Mouse (Mus musculus): ENCODE measurements around the gene Fam198a. TPM values are rescaled to one million over a fixed set of nuclear protein-coding genes. Genes with fewer than 3 reads are reported as not detected.
A peak's percentile ranks its signal among the peaks of the same experiment; 100 is the strongest.

Gene Fam198a
- polyA plus RNA-seq, 1 experiment from 2014 or later = 2.6 TPM

GRCm38 (mm10) chr9:121997010-121997409 lies 46.2 kb downstream of the Fam198a start, which contains the start of gene Pomgnt2:
Gene Pomgnt2 (minus strand): TSS chr9:121997110.
- Histone ChIP-seq H3K27me3 (ENCODE audit: control insufficient read depth, insufficient read depth, low read depth, low read length) (no peaks in the 10 kb centered on the region; the same call in 1 of the 2 replicates), H3K4me2 (ENCODE audit: low read length) (peak within 1 kb of the TSS; percentile 84; the same call in 1 of the 2 replicates), H3K9me3 (replicated peaks; ENCODE audit: control insufficient read depth, low read length, poor library complexity, severe bottlenecking) (no peaks in the 10 kb centered on the region), H3K9ac (ENCODE audit: low read depth, low read length) (no peak within 1 kb of the TSS; the same call in 1 of the 2 replicates), H3K4me3 (ENCODE audit: low read depth, low read length) (peak within 1 kb of the TSS; percentile 91), H3K36me3 (ENCODE audit: control insufficient read depth, insufficient read depth, low read length) (no peaks in the 10 kb centered on the region), H3K27ac (ENCODE audit: low read length) (no peak within 1 kb of the TSS), H3K4me1 (ENCODE audit: control insufficient read depth, insufficient read depth, low read length) (peaks cover 20% of the 10 kb centered on the region)
- ATAC-seq = no peak

DNA sequence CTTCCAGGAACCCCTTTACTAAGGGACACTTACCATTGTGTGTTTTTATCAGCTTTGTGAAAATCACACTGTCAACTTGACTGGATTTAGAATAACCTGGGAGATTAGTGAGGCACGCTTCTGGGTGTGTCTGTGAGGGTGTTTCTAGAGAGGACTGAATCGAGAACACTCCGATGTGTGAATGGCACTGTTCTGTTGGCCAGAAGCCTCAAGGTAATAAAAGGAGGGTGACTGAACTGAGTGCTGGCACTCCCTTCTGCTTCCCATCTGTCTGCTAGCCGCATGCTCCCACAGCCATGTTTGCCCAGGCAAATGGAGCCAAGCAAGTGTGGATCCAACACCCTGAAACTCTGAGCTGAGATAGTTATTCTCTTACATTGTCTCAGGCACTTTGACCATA lies 47.2 kb downstream of the Fam198a start:
- WGBS = 86% methylated on average over 4 of the region's 4 CpGs
- no peak overlapping the region for H3K4me2 ChIP-seq (ENCODE audit: low read length)
- no peaks in the 10 kb centered on the region for H3K36me3 ChIP-seq (ENCODE audit: control insufficient read depth, insufficient read depth, low read length)
- H3K4me1 ChIP-seq (ENCODE audit: control insufficient read depth, insufficient read depth, low read length) = peaks cover 18% of the 10 kb centered on the region
- no peak overlapping the region for H3K4me3 ChIP-seq (ENCODE audit: low read depth, low read length)
- H3K27me3 ChIP-seq (ENCODE audit: control insufficient read depth, insufficient read depth, low read depth, low read length) = no peaks in the 10 kb centered on the region; the same call in 1 of the 2 replicates
- no peak overlapping the region for H3K9ac ChIP-seq (ENCODE audit: low read depth, low read length)
- H3K27ac ChIP-seq (ENCODE audit: low read length) = no peak overlapping the region
- no peaks in the 10 kb centered on the region for H3K9me3 ChIP-seq (replicated peaks; ENCODE audit: control insufficient read depth, low read length, poor library complexity, severe bottlenecking)
- ATAC-seq = no peak

GRCm38 (mm10) chr9:122006175-122006574 lies 55.4 kb downstream of the Fam198a start:
- Histone ChIP-seq H3K27ac (ENCODE audit: low read length) (no peak overlapping the region), H3K4me2 (ENCODE audit: low read length) (no peak overlapping the region), H3K9ac (ENCODE audit: low read depth, low read length) (no peak overlapping the region), H3K4me1 (ENCODE audit: control insufficient read depth, insufficient read depth, low read length) (peaks cover 13% of the 10 kb centered on the region), H3K9me3 (replicated peaks; ENCODE audit: control insufficient read depth, low read length, poor library complexity, severe bottlenecking) (no peaks in the 10 kb centered on the region), H3K27me3 (ENCODE audit: control insufficient read depth, insufficient read depth, low read depth, low read length) (no peaks in the 10 kb centered on the region), H3K4me3 (ENCODE audit: low read depth, low read length) (no peak overlapping the region), H3K36me3 (ENCODE audit: control insufficient read depth, insufficient read depth, low read length) (no peaks in the 10 kb centered on the region)
- 94% methylated on average over 2 of the region's 2 CpGs for WGBS
- no peak for ATAC-seq

DNA sequence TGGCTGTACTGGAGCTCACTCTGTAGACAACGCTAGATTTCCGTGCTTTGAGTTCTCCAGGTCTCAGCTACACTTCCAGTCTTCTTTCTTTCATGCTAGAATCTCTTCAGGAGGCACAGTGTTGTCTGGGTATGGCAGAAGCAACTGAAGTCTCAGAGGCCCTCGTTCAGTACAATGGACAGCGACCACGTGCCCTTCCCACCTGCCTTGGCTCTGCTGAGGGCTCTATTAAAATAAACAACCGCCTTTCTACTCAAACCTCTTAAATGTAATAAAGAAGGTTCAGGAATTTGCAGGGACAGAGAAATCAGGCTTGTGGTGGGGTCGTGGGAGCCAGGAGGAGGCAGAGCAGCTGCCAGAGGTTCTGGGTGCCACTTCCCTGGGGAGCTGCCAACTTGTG lies 55.8 kb downstream of the Fam198a start:
- ATAC-seq = no peak
- no peak overlapping the region for H3K4me2 ChIP-seq (ENCODE audit: low read length)
- no peak overlapping the region for H3K4me3 ChIP-seq (ENCODE audit: low read depth, low read length)
- no peaks in the 10 kb centered on the region for H3K27me3 ChIP-seq (ENCODE audit: control insufficient read depth, insufficient read depth, low read depth, low read length)
- H3K9ac ChIP-seq (ENCODE audit: low read depth, low read length) = no peak overlapping the region
- 9% methylated on average over 7 of the region's 7 CpGs for WGBS
- H3K36me3 ChIP-seq (ENCODE audit: control insufficient read depth, insufficient read depth, low read length) = no peaks in the 10 kb centered on the region
- H3K9me3 ChIP-seq (replicated peaks; ENCODE audit: control insufficient read depth, low read length, poor library complexity, severe bottlenecking) = no peaks in the 10 kb centered on the region
- H3K4me1 ChIP-seq (ENCODE audit: control insufficient read depth, insufficient read depth, low read length) = peaks cover 13% of the 10 kb centered on the region
- H3K27ac ChIP-seq (ENCODE audit: low read length) = no peak overlapping the region

- Histone ChIP-seq H3K9me3 (replicated peaks; ENCODE audit: control insufficient read depth, low read length, poor library complexity, severe bottlenecking) (no peaks in the 10 kb centered on the region), H3K4me3 (ENCODE audit: low read depth, low read length) (no peak overlapping the region), H3K9ac (ENCODE audit: low read depth, low read length) (no peak overlapping the region), H3K27ac (ENCODE audit: low read length) (peak overlapping the region; percentile 66), H3K4me2 (ENCODE audit: low read length) (no peak overlapping the region), H3K4me1 (ENCODE audit: control insufficient read depth, insufficient read depth, low read length) (peaks cover 13% of the 10 kb centered on the region), H3K36me3 (ENCODE audit: control insufficient read depth, insufficient read depth, low read length) (no peaks in the 10 kb centered on the region), H3K27me3 (ENCODE audit: control insufficient read depth, insufficient read depth, low read depth, low read length) (no peaks in the 10 kb centered on the region)
- peak; percentile 84 for ATAC-seq
- 25% methylated on average over 2 of the region's 2 CpGs for WGBS
These were observed 58.1 kb downstream of the Fam198a start for GRCm38 (mm10) chr9:122008876-122009275.

DNA sequence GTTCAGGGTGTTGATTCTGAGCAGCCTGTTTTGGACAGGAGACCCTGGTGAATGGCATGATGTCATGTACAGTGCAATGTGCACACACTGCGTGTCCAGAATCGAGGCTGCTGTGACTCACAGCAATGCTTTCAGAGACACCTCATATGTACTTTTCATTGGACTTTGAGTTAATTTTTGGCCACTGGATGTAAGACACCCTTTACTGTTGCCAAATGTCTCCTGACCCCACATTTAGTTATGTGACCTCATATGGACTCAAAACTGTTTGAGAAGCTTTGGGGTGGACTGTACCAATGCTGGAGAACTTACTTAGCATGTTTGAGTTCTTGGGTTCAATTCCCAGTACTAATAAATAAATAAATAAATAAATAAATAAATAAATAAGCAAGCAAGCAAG lies 60.0 kb downstream of the Fam198a start:
- Histone ChIP-seq H3K27ac (ENCODE audit: low read length) (no peak overlapping the region), H3K27me3 (ENCODE audit: control insufficient read depth, insufficient read depth, low read depth, low read length) (no peaks in the 10 kb centered on the region), H3K4me2 (ENCODE audit: low read length) (no peak overlapping the region), H3K9ac (ENCODE audit: low read depth, low read length) (no peak overlapping the region), H3K36me3 (ENCODE audit: control insufficient read depth, insufficient read depth, low read length) (no peaks in the 10 kb centered on the region), H3K4me3 (ENCODE audit: low read depth, low read length) (no peak overlapping the region), H3K4me1 (ENCODE audit: control insufficient read depth, insufficient read depth, low read length) (peaks cover 13% of the 10 kb centered on the region), H3K9me3 (replicated peaks; ENCODE audit: control insufficient read depth, low read length, poor library complexity, severe bottlenecking) (no peaks in the 10 kb centered on the region)
- WGBS = 94% methylated on average over 2 of the region's 2 CpGs
- ATAC-seq = no peak

GRCm38 (mm10) chr9:122012816-122013215 lies 62.0 kb downstream of the Fam198a start:
- WGBS = 89% methylated on average over 2 of the region's 2 CpGs

DNA sequence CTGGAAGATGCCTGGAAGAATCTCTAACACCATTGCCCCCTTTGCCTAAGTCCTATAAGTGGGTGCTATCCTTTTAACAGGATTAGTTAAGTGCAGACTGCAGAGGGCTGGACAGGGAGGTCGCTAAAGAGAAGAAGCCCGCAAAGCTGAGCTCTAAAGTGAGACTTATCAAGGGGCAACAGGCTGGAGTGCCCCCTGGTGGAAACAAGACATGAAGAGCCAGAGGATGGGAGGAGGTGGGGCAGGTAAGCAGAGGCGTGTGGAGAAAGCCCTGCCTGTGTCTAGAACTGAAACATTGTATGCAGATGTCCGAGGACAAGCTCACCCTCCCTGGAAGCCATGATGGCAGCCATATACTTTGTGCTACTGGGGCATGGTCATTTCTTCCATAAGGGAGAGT lies 62.8 kb downstream of the Fam198a start:
- Histone ChIP-seq H3K4me2 (ENCODE audit: low read length) (no peak overlapping the region), H3K27ac (ENCODE audit: low read length) (no peak overlapping the region), H3K9me3 (replicated peaks; ENCODE audit: control insufficient read depth, low read length, poor library complexity, severe bottlenecking) (no peaks in the 10 kb centered on the region), H3K4me3 (ENCODE audit: low read depth, low read length) (no peak overlapping the region), H3K4me1 (ENCODE audit: control insufficient read depth, insufficient read depth, low read length) (peaks cover 10% of the 10 kb centered on the region), H3K36me3 (ENCODE audit: control insufficient read depth, insufficient read depth, low read length) (no peaks in the 10 kb centered on the region), H3K27me3 (ENCODE audit: control insufficient read depth, insufficient read depth, low read depth, low read length) (no peaks in the 10 kb centered on the region), H3K9ac (ENCODE audit: low read depth, low read length) (no peak overlapping the region)
- WGBS = 79% methylated on average over 4 of the region's 4 CpGs
- no peak for ATAC-seq

More at GRCm38 (mm10) chr9:122012816-122013215, 62.0 kb downstream of the Fam198a start:
- Histone ChIP-seq H3K4me3 (ENCODE audit: low read depth, low read length) (no peak overlapping the region), H3K9ac (ENCODE audit: low read depth, low read length) (no peak overlapping the region), H3K27ac (ENCODE audit: low read length) (no peak overlapping the region), H3K4me1 (ENCODE audit: control insufficient read depth, insufficient read depth, low read length) (peaks cover 13% of the 10 kb centered on the region), H3K27me3 (ENCODE audit: control insufficient read depth, insufficient read depth, low read depth, low read length) (no peaks in the 10 kb centered on the region), H3K9me3 (replicated peaks; ENCODE audit: control insufficient read depth, low read length, poor library complexity, severe bottlenecking) (no peaks in the 10 kb centered on the region), H3K4me2 (ENCODE audit: low read length) (no peak overlapping the region), H3K36me3 (ENCODE audit: control insufficient read depth, insufficient read depth, low read length) (no peaks in the 10 kb centered on the region)
- ATAC-seq = no peak

DNA sequence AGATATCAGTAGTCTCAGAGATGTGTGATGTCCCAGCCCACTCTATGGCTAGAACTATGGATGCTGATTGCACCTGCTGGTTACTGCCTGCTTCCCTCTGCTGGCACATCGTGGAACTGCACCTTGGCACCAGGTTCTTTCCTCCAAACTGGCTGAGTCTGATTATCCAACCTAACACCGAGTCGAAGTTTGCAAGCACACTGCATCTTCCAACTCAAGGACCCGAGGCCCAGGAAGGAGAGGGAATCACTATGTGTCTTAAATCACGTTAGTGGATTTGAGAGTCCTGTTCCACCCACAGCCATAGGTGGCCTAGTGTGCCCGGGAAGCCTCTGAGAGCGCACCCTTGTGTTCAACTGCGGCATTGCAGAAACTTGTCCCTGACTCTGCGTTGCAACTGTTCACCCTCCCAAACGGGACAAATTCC lies 63.5 kb downstream of the Fam198a start:
- Histone ChIP-seq H3K4me2 (ENCODE audit: low read length) (no peak overlapping the region), H3K27ac (ENCODE audit: low read length) (no peak overlapping the region), H3K4me3 (ENCODE audit: low read depth, low read length) (no peak overlapping the region), H3K9me3 (replicated peaks; ENCODE audit: control insufficient read depth, low read length, poor library complexity, severe bottlenecking) (no peaks in the 10 kb centered on the region), H3K4me1 (ENCODE audit: control insufficient read depth, insufficient read depth, low read length) (peaks cover 8% of the 10 kb centered on the region), H3K9ac (ENCODE audit: low read depth, low read length) (no peak overlapping the region), H3K36me3 (ENCODE audit: control insufficient read depth, insufficient read depth, low read length) (no peaks in the 10 kb centered on the region), H3K27me3 (ENCODE audit: control insufficient read depth, insufficient read depth, low read depth, low read length) (no peaks in the 10 kb centered on the region)
- no peak for ATAC-seq
- 10% methylated on average over 10 of the region's 10 CpGs for WGBS
